In the genomic region with DNA sequence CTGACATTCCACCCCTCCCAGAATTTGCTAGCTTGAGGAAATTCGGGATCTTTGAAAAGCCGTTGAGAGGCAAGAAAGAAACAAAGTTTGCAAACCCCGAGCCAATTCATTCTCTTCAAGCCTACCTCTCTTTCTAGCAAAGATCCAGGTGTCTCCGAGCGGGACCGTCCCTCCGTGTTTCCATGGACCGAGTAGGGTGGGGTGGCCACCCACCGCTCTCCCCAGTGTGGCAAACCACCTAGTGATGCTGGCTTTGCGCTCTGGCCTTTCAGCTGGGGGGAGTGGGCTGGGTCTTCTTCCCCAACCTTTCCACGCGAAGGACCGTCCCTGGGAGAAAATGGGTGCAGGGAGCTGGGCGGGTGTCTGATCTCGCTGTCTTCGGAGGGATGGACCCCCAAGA, we compare ENCODE assay signal across 8 mouse cellular contexts. TPM values are rescaled to one million over a fixed set of nuclear protein-coding genes. Genes with fewer than 3 reads are reported as not detected.
DNase-seq lines count a peak whose midpoint lies in the region; ATAC-seq lines count a peak whose summit lies in the region.

No protein-coding gene starts in this region.

- DNase-seq in cerebellum, adult 9-10 months = peak; percentile 21
- DNase-seq in cerebellum, postnatal 4 days (ENCODE audit: low spot score in 2 of 2) = no peak
- no peak for DNase-seq in neural tube, embryonic 11.5 days (ENCODE audit: low spot score)
- no peak for DNase-seq in neural tube, embryonic 10.5 days (ENCODE audit: extremely low spot score, low spot score)

- no peaks in the 10 kb centered on the region; the same call in 1 of the 2 replicates for H3K4me1 ChIP-seq in neural tube, embryonic 11.5 days (ENCODE audit: control insufficient read depth, insufficient read depth, low read length)
- peaks cover 40% of the 10 kb centered on the region for H3K4me1 ChIP-seq in hindbrain, embryonic 15.5 days (replicated peaks)
- peaks cover 23% of the 10 kb centered on the region for H3K4me1 ChIP-seq in midbrain, embryonic 16.5 days (ENCODE audit: control insufficient read depth, insufficient read depth, low read length)

- peak overlapping the region; percentile 74 for H3K4me2 ChIP-seq in neural tube, embryonic 11.5 days (ENCODE audit: low read depth)
- peak overlapping the region; percentile 96 for H3K4me2 ChIP-seq in hindbrain, embryonic 15.5 days
- peak overlapping the region; percentile 85 for H3K4me2 ChIP-seq in midbrain, embryonic 16.5 days (ENCODE audit: low read length)

- peak; percentile 31; the same call in 1 of the 2 replicates for ATAC-seq in neural tube, embryonic 11.5 days (ENCODE audit: insufficient read depth, low FRiP score, low TSS enrichment)
- peak; percentile 65 for ATAC-seq in hindbrain, embryonic 15.5 days (ENCODE audit: low FRiP score, low read depth)
- ATAC-seq in midbrain, embryonic 16.5 days = no peak; the same call in 1 of the 2 replicates
- no peak for ATAC-seq in monocyte, adult 5-6 weeks (replicated peaks; ENCODE audit: insufficient number of reproducible peaks, low FRiP score, low TSS enrichment, poor library complexity, severe bottlenecking)
- ATAC-seq in cerebellum, adult (ENCODE audit: insufficient number of reproducible peaks, low FRiP score, low TSS enrichment) = no peak

- no peaks in the 10 kb centered on the region for H3K9me3 ChIP-seq in neural tube, embryonic 11.5 days (ENCODE audit: control insufficient read depth, low read length)
- no peaks in the 10 kb centered on the region for H3K9me3 ChIP-seq in hindbrain, embryonic 15.5 days
- no peaks in the 10 kb centered on the region for H3K9me3 ChIP-seq in midbrain, embryonic 16.5 days (replicated peaks; ENCODE audit: control insufficient read depth, low read length, poor library complexity, severe bottlenecking)

- WGBS in neural tube, embryonic 11.5 days = under 1% methylated on average over 16 of the region's 16 CpGs
- whole genome bisulfite sequencing in hindbrain, embryonic 15.5 days = under 1% methylated on average over 16 of the region's 16 CpGs
- 0% methylated on average over 16 of the region's 16 CpGs for WGBS in midbrain, embryonic 16.5 days

- H3K9ac ChIP-seq in neural tube, embryonic 11.5 days (ENCODE audit: low read length) = peak overlapping the region; percentile 23
- peak overlapping the region; percentile 45 for H3K9ac ChIP-seq in hindbrain, embryonic 15.5 days
- H3K9ac ChIP-seq in midbrain, embryonic 16.5 days (ENCODE audit: low read depth, low read length) = peak overlapping the region; percentile 59

- no peaks in the 10 kb centered on the region for H3K27me3 ChIP-seq in neural tube, embryonic 11.5 days (ENCODE audit: control insufficient read depth, insufficient read depth, low read length)
- no peaks in the 10 kb centered on the region for H3K27me3 ChIP-seq in hindbrain, embryonic 15.5 days
- H3K27me3 ChIP-seq in midbrain, embryonic 16.5 days (ENCODE audit: control insufficient read depth, insufficient read depth, low read depth, low read length) = no peaks in the 10 kb centered on the region

- no peak overlapping the region for H3K27ac ChIP-seq in neural tube, embryonic 11.5 days (ENCODE audit: low read depth, low read length)
- H3K27ac ChIP-seq in hindbrain, embryonic 15.5 days (replicated peaks) = peak overlapping the region; percentile 37; the same call in 1 of the 2 replicates
- no peak overlapping the region for H3K27ac ChIP-seq in midbrain, embryonic 16.5 days (ENCODE audit: low read length)

- H3K36me3 ChIP-seq in neural tube, embryonic 11.5 days (ENCODE audit: control insufficient read depth, insufficient read depth, low read length) = no peaks in the 10 kb centered on the region
- no peaks in the 10 kb centered on the region for H3K36me3 ChIP-seq in hindbrain, embryonic 15.5 days
- H3K36me3 ChIP-seq in midbrain, embryonic 16.5 days (ENCODE audit: control insufficient read depth, insufficient read depth, low read length) = no peaks in the 10 kb centered on the region

- peak overlapping the region; percentile 41 for H3K4me3 ChIP-seq in neural tube, embryonic 11.5 days (ENCODE audit: low read depth, low read length)
- peak overlapping the region; percentile 59 for H3K4me3 ChIP-seq in hindbrain, embryonic 15.5 days
- H3K4me3 ChIP-seq in midbrain, embryonic 16.5 days (ENCODE audit: low read depth, low read length) = peak overlapping the region; percentile 49

RNA-seq across cellular contexts. Expression of a gene that starts 0.3 kb away (rescaled TPM):
- 9.6 and 10.3 TPM in 2 replicates for polyA plus RNA-seq in neural tube, embryonic 11.5 days (2014; fragmentation: Nextera tagmentation; extraction: Ambion mirVana)
- 11.8 and 12.4 TPM in 2 replicates for polyA plus RNA-seq in hindbrain, embryonic 15.5 days (2015; fragmentation: Nextera tagmentation; extraction: Ambion mirVana)
- polyA plus RNA-seq in midbrain, embryonic 16.5 days (2015; fragmentation: Nextera tagmentation; extraction: Ambion mirVana) = 11.8 and 13.4 TPM in 2 replicates
- total RNA-seq in monocyte, adult 5-6 weeks (2017) = 16.7 to 44.9 TPM (median 20.6 TPM) in 3 replicates

Comparison
In these comparisons a context has a peak if more than half of its experiments do, and no peak if none do; other contexts are left out.
1. ATAC-seq: peak in neural tube, embryonic 11.5 days (single experiment) and hindbrain, embryonic 15.5 days (single experiment); none in midbrain, embryonic 16.5 days (single experiment), monocyte, adult 5-6 weeks (single experiment) and cerebellum, adult (single experiment).
2. Peak in every context shown above with its lines, with median percentiles within 50 percentile points of each other: H3K4me2 ChIP-seq, H3K4me3 ChIP-seq and H3K9ac ChIP-seq.